Mouse (Mus musculus) liver, adult 2 months (tissue): ENCODE measurements around the gene Tubb4a. TPM values are rescaled to one million over a fixed set of nuclear protein-coding genes. Genes with fewer than 3 reads are reported as not detected.
A peak's percentile ranks its signal among the peaks of the same experiment; 100 is the strongest.

Source experiments
- DNase-seq: peaks from one replicate; pipeline ENCODE4 v3.0.0-alpha.2; 2011; ENCODE audit warnings: low read depth, low spot score; ENCODE audit errors: extremely low read depth
- H3K27ac ChIP-seq: fragments of 200-500 bp; replicated peaks from 2 replicates; pipeline ENCODE4 v1.5.1; 2012; ENCODE audit warnings: low read depth, mild to moderate bottlenecking, control low read depth, inconsistent platforms, low read length; ENCODE audit not compliant: insufficient read depth
- H3K27me3 ChIP-seq: fragments of 200-500 bp; 2 replicates; pipeline ENCODE4 v1.6.1; 2012; ENCODE audit warnings: mild to moderate bottlenecking, moderate library complexity, low read length, inconsistent platforms; ENCODE audit not compliant: control insufficient read depth, insufficient read depth
- H3K36me3 ChIP-seq: fragments of 200-500 bp; 2 replicates; pipeline ENCODE4 v1.6.1; 2012; ENCODE audit warnings: low read length, inconsistent platforms; ENCODE audit not compliant: control insufficient read depth, insufficient read depth
- H3K4me1 ChIP-seq: fragments of 200-500 bp; 2 replicates; pipeline ENCODE4 v1.6.1; 2011; ENCODE audit warnings: low read length; ENCODE audit not compliant: control insufficient read depth, insufficient read depth
- H3K4me3 ChIP-seq: fragments of 200-500 bp; 2 replicates; pipeline ENCODE4 v1.5.1; 2011; ENCODE audit warnings: low read depth, mild to moderate bottlenecking, control low read depth, low read length, moderate library complexity; ENCODE audit not compliant: insufficient read depth
- H3K79me2 ChIP-seq: fragments of 200-500 bp; 2 replicates; pipeline ENCODE4 v1.6.1; 2012; ENCODE audit warnings: inconsistent platforms, mild to moderate bottlenecking, low read length, moderate library complexity; ENCODE audit not compliant: control insufficient read depth, insufficient read depth
- H3K9ac ChIP-seq: fragments of 200-500 bp; 2 replicates; pipeline ENCODE4 v1.6.1; 2012; ENCODE audit warnings: low read depth, mild to moderate bottlenecking, control low read depth, inconsistent platforms, low read length
- CTCF ChIP-seq: fragments of 200-500 bp; IDR thresholded peaks from 2 replicates; pipeline ENCODE4 v1.5.1; 2011; ENCODE audit warnings: low read depth, low read length, control low read depth
- POLR2A ChIP-seq: fragments of 200-500 bp; IDR thresholded peaks from 2 replicates; pipeline ENCODE4 v1.6.1; 2011; ENCODE audit warnings: low read length, control low read depth; ENCODE audit not compliant: insufficient read depth; ENCODE audit errors: extremely low read depth
- WGBS: fragments of 180-500 bp; shearing (Covaris S2); methylation state at CpG from one replicate; pipeline ENCODE4 v1.1.7; 2018; 5-methylcytosine and 5-hydroxymethylcytosine counted together
- polyA plus RNA-seq: library from polyadenylated mRNA; depleted of rRNA; stranded (reverse); fragments of >200 nt; gene quantifications from 2 replicates; pipeline ENCODE4 v1.2.3, GENCODE M21; 2012
- total RNA-seq: library from RNA; depleted of rRNA; stranded (reverse); fragments of >200 nt; gene quantifications from 2 replicates; pipeline ENCODE4 v1.2.3, GENCODE M21; 2014

Gene Tubb4a
- total and polyA plus RNA-seq, 2 experiments, result 0.18 to 0.24 TPM

DNA sequence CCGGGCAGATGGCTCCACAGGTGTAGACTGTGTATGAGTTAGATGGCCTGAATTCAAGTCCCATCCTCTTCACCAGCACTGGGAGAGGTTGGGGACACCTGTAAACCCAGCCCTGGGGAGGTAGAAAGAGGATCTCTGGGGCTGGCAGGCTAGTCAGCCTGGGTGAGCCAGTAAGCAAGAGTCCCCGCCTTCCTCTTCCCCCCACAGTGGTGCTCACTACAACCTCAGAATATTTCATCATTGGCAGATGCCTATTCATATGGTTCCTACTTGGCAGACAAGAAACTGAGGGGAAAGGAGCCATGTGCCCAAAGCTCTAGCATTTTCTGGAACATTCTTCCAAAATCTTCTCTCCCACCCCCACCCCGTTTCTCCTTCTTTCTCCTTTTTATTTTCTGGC, 38.8 kb downstream of the Tubb4a start:
- Histone ChIP-seq H3K27me3 (no peaks in the 10 kb centered on the region), H3K79me2 (no peaks in the 10 kb centered on the region), H3K4me3 (no peak overlapping the region), H3K36me3 (peaks cover 35% of the 10 kb centered on the region), H3K27ac (no peak overlapping the region), H3K9ac (no peak overlapping the region), H3K4me1 (no peaks in the 10 kb centered on the region)
- DNase-seq, result no peak
- no peak for TF ChIP-seq CTCF
- TF ChIP-seq POLR2A, result no peak
- 93% methylated on average over 3 of the region's 3 CpGs for WGBS

DNA sequence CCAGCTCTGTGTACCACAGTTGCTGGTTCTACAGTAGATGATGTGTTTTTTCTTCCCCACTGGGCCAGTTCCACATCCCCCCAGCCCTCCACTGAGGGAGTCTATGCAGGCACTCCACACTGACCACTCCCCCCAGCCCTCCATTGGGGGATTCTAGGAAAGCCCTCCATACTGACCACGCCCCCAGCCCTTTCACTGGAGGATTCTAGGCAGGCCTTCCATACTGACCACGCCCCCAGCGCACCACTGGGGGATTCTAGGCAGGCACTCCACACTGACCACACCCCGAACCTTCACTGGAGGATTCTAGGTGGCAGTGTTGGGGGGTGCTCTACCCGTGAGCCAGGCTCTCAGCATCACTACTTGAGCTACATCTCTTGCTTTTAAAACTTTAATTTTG, 40.2 kb downstream of the Tubb4a start:
- DNase-seq, result no peak
- H3K4me1 ChIP-seq, result no peaks in the 10 kb centered on the region
- H3K4me3 ChIP-seq, result no peak overlapping the region
- no peak overlapping the region for H3K27ac ChIP-seq
- TF ChIP-seq POLR2A (no peak), CTCF (no peak)
- no peak overlapping the region for H3K9ac ChIP-seq
- H3K27me3 ChIP-seq, result no peaks in the 10 kb centered on the region
- no peaks in the 10 kb centered on the region for H3K79me2 ChIP-seq
- WGBS, result 86% methylated on average over 5 of the region's 5 CpGs
- H3K36me3 ChIP-seq, result peaks cover 22% of the 10 kb centered on the region

DNA sequence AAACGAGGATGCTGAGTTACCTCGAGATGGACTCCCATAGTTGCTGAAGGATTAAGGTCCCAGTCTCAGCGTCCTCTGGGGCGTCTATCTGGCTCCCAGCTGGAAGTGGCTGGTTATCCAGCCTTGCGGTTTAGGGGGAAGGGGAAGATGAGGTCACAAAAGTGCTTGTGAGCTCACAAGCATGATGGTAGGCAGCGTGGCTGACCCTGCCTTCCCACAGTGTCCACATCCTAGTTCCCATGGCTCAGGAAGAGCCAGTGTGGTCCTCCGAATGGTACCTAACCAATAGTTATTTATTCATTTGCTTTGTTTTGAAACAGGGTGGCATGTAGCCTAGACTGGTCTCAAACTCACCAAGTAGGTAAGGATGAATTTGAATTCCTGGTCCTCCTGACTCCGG, 46.0 kb downstream of the Tubb4a start, which contains the start of gene Slc25a41:
Gene Slc25a41 (minus strand): TSS at position 101 of the 400 bp plus-strand sequence.
- 79% methylated on average over 8 of the region's 8 CpGs for WGBS
- no peak within 1 kb of the TSS for H3K9ac ChIP-seq
- no peaks in the 10 kb centered on the region for H3K4me1 ChIP-seq
- TF ChIP-seq CTCF, result no peak
- TF ChIP-seq POLR2A, result no peak
- H3K36me3 ChIP-seq, result peaks cover 6% of the 10 kb centered on the region; the same call in 1 of the 2 replicates
- H3K79me2 ChIP-seq, result no peaks in the 10 kb centered on the region
- DNase-seq, result no peak
- H3K27me3 ChIP-seq, result no peaks in the 10 kb centered on the region; the same call in 1 of the 2 replicates
- H3K27ac ChIP-seq, result no peak within 1 kb of the TSS
- no peak within 1 kb of the TSS for H3K4me3 ChIP-seq

DNA sequence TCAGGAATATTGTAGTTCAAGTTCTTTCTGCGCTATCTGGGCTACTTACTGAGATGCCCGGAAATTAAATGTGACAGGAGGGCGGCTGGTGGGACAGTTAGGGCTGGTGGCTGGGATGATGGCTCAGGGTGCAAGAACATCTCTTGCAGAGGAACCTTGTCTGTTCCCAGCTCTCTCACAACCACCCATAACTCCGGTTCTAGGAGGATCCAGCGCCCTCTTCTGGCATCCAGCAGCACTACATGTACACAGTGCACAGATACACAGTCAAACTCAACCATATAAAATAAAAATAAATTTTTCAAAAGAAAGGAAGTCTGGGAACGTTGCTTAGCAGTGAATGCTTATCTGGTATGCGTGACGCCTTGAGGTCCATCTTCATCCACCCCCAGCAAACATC, 48.6 kb downstream of the Tubb4a start:
- TF ChIP-seq POLR2A, result no peak
- TF ChIP-seq CTCF, result peak; percentile 21; the same call in 1 of the 2 replicates
- Histone ChIP-seq H3K27me3 (no peaks in the 10 kb centered on the region; the same call in 1 of the 2 replicates), H3K27ac (no peak overlapping the region), H3K36me3 (no peaks in the 10 kb centered on the region), H3K9ac (no peak overlapping the region), H3K79me2 (no peaks in the 10 kb centered on the region), H3K4me1 (no peaks in the 10 kb centered on the region), H3K4me3 (no peak overlapping the region)
- DNase-seq, result no peak
- 47% methylated on average over 8 of the region's 8 CpGs for WGBS

DNA sequence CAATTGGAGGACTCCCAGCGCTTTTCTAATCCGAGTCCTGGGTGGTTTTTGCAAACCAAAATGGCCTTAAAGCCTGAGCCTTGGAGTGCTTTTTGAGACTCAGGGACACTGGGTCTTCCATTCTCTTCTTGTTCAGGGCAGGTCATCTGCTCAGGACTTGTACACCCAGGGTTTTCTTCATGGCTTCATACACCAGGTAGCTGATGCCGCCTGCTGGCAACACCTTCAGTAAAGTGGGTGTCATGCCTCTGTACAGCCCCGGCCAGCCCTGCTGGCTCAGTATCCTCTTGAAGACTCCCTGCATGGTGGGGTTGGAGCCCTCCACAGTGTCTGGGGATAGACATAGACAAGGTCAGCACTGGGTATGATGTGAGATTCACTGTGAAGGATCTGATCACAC, 54.7 kb downstream of the Tubb4a start:
- Histone ChIP-seq H3K36me3 (no peaks in the 10 kb centered on the region), H3K4me3 (no peak overlapping the region), H3K79me2 (peaks cover 8% of the 10 kb centered on the region), H3K27ac (no peak overlapping the region), H3K9ac (no peak overlapping the region), H3K27me3 (no peaks in the 10 kb centered on the region), H3K4me1 (peaks cover 8% of the 10 kb centered on the region; the same call in 1 of the 2 replicates)
- TF ChIP-seq POLR2A (no peak), CTCF (no peak)
- WGBS, result 94% methylated on average over 4 of the region's 4 CpGs
- DNase-seq, result no peak

DNA sequence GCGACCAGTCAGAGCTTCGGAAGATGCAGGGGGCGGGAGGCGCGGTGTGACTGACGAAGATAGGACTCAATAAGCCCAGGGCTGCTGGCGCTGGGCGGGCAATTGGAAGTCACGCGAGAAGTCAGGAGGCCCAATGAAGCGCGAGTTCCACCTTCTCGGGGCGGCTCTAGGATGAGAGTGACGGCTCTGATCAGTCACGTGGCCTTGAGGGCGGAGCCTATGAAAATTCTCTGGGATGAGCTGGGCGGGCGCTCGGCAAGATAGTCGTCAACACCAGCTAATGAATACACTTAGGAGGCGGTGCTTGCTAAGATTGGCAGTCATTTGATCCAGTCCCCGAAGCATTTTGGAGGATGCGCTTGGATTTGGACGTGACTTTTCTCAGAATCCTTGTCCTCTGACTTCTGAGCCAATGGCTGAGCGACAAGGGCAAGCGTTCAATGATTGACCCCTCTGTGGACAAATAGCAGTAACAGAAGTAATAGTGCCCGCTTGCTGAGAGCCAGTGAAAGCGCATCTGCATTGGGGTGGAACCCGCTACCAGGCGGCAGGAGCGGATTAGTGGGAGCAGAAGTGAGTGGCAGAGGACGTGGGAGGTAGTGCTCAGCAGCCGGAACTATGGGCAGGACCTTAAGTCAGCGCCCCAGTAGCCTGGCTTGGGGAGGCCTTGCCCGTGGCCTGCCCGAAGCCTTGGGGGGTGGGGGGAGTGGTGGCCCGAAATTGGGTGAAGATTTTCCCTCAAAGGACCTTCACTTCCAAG, 55.7 kb downstream of the Tubb4a start:
- peaks cover 8% of the 10 kb centered on the region; the same call in 1 of the 2 replicates for H3K4me1 ChIP-seq
- DNase-seq, result peak; percentile 100
- H3K4me3 ChIP-seq, result peak overlapping the region; percentile 58
- peak overlapping the region; percentile 79 for H3K27ac ChIP-seq
- peak overlapping the region; percentile 69 for H3K9ac ChIP-seq
- H3K27me3 ChIP-seq, result no peaks in the 10 kb centered on the region
- TF ChIP-seq POLR2A (peak; percentile 93), CTCF (0 out of 2 replicates have a peak, but pooled peaks have one; percentile 4)
- under 1% methylated on average over 38 of the region's 38 CpGs for WGBS
- H3K79me2 ChIP-seq, result peaks cover 8% of the 10 kb centered on the region
- peaks cover 2% of the 10 kb centered on the region for H3K36me3 ChIP-seq
